Mouse (Mus musculus) stomach, embryonic 16.5 days (tissue): ENCODE data around the gene Actr3. TPM values are rescaled to one million over a fixed set of nuclear protein-coding genes. Genes with fewer than 3 reads are reported as not detected.

ENCODE experiments used
- ATAC-seq: fragments of 200-750 bp; cut with Nextera tagmentation; 2 replicates; pipeline ENCODE4 v1.8.0; 2017; ENCODE audit warnings: moderate number of reproducible peaks, moderate TSS enrichment; ENCODE audit not compliant: insufficient read depth, low FRiP score
- H3K27ac ChIP-seq: fragments of 300-500 bp; sonication (generic); 2 replicates; pipeline ENCODE4 v1.5.1; 2014; ENCODE audit warnings: low read length
- H3K27me3 ChIP-seq: fragments of 300-500 bp; sonication (generic); 2 replicates; pipeline ENCODE4 v1.6.1; 2014; ENCODE audit warnings: low read length, control low read depth, mixed read lengths; ENCODE audit not compliant: control insufficient read depth, insufficient read depth
- H3K36me3 ChIP-seq: fragments of 300-500 bp; sonication (generic); 2 replicates; pipeline ENCODE4 v1.6.1; 2014; ENCODE audit warnings: low read length; ENCODE audit not compliant: control insufficient read depth, insufficient read depth
- H3K4me1 ChIP-seq: fragments of 300-500 bp; sonication (generic); 2 replicates; pipeline ENCODE4 v1.6.1; 2014; ENCODE audit warnings: low read length, control low read depth, mixed read lengths; ENCODE audit not compliant: control insufficient read depth, insufficient read depth
- H3K4me2 ChIP-seq: fragments of 300-500 bp; sonication (generic); 2 replicates; pipeline ENCODE4 v1.6.1; 2014; ENCODE audit warnings: low read depth, low read length, mixed read lengths
- H3K4me3 ChIP-seq: fragments of 300-500 bp; sonication (generic); replicated peaks from 2 replicates; pipeline ENCODE4 v1.5.1; 2014; ENCODE audit warnings: mild to moderate bottlenecking, low read length
- H3K9ac ChIP-seq: fragments of 300-500 bp; sonication (generic); 2 replicates; pipeline ENCODE4 v1.6.1; 2014; ENCODE audit warnings: low read length
- H3K9me3 ChIP-seq: fragments of 300-500 bp; sonication (generic); replicated peaks from 2 replicates; pipeline ENCODE4 v1.6.1; 2016; ENCODE audit warnings: low read length, control low read depth; ENCODE audit not compliant: control insufficient read depth
- WGBS: fragments of 180-500 bp; shearing (Covaris S2); extraction: QIAGEN DNeasy Blood & Tissue Kit; methylation state at CpG from one replicate; pipeline ENCODE4 v1.1.7; 2014; 5-methylcytosine and 5-hydroxymethylcytosine counted together
- polyA plus RNA-seq: library from polyadenylated mRNA; unstranded; fragments of >200 nt; fragmentation: Nextera tagmentation; extraction: Ambion mirVana; gene quantifications from 2 replicates; pipeline ENCODE4 v1.2.1, GENCODE M21; 2015

The Actr3 gene
- polyA plus RNA-seq, 1 experiment from 2014 or later, result 356 TPM

DNA sequence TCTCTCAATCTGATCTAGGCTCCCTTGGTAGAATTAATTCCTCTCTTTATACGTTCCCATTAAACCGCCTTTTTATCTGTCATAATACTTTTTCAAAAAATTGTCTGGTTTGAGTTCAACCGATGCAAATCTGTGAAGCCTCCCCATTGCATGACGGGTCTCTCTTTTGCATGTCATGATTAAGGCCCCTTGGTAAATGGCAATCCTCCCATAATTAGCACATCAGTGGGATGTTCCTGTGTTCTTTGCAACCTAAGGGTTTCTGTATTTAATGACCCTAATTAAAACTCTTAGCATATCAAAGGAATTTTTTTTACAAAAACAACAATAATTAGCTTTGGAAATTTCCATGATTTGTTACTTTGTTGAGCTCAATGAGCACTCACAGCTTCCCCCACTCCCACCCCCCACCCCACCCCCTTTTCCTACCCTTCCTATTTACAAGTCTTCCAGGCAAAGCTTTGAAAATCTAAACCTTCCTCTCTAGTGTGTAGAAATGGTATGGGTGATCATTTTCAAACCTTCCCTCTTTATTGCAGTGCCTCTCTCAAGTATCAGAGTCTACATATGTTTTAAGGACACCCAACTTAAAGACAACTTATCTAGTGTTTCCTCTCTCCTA lies 84.0 kb downstream of the Actr3 start:
- H3K9me3 ChIP-seq, result 0 out of 2 replicates have a peak, but pooled peaks cover 5% of the 10 kb centered on the region
- 85% methylated on average over 4 of the region's 4 CpGs for WGBS
- H3K27me3 ChIP-seq, result no peaks in the 10 kb centered on the region
- no peak overlapping the region for H3K9ac ChIP-seq
- H3K36me3 ChIP-seq, result no peaks in the 10 kb centered on the region
- no peak for ATAC-seq
- no peak overlapping the region for H3K4me2 ChIP-seq
- H3K27ac ChIP-seq, result no peak overlapping the region
- H3K4me3 ChIP-seq, result no peak overlapping the region
- H3K4me1 ChIP-seq, result no peaks in the 10 kb centered on the region

DNA sequence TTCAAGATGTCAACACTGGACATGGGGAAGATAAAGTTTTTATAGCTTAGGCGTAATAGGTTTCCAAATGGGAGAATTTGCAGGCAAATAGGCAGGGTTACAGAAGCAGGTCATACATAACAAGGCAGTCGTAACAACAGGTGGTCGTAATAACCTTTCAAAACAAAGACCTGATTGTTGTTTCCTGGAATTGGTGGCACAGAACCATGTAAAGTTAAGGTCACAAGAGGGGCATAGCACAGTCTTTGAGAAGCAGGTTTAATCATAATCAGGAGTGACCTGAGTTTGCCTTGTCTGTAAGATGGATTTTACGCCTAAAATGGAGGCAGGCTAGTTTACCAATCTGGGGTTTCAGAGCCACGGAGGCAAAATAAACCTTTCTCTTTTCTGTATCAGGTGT lies 84.7 kb downstream of the Actr3 start:
- H3K27me3 ChIP-seq, result no peaks in the 10 kb centered on the region
- 0 out of 2 replicates have a peak, but pooled peaks cover 5% of the 10 kb centered on the region for H3K9me3 ChIP-seq
- H3K4me2 ChIP-seq, result no peak overlapping the region
- H3K9ac ChIP-seq, result no peak overlapping the region
- no peak overlapping the region for H3K4me3 ChIP-seq
- no peaks in the 10 kb centered on the region for H3K36me3 ChIP-seq
- no peak overlapping the region for H3K27ac ChIP-seq
- no peaks in the 10 kb centered on the region for H3K4me1 ChIP-seq
- ATAC-seq, result no peak
- 84% methylated on average over 5 of the region's 5 CpGs for WGBS

DNA sequence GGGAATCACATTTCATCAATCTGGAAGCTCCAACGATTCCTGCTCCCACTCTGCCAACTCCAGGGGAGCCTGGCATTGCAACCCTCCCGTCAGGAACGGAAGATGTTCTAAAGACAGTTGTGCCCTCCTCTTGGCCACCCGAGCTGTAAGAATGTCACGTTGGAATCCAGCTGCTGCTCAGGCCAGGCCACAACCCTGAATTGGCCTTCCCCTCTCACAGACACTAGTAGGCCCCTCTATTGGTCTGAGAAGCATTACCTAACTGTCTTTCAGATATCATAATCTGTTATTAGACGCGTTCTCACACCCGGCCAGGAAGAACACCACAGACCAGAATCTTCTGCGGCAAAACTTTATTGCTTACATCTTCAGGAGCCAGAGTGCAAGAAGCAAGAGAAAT lies 89.7 kb downstream of the Actr3 start:
- no peaks in the 10 kb centered on the region for H3K36me3 ChIP-seq
- no peak overlapping the region for H3K9ac ChIP-seq
- H3K4me2 ChIP-seq, result no peak overlapping the region
- ATAC-seq, result no peak
- 92% methylated on average over 9 of the region's 9 CpGs for WGBS
- H3K9me3 ChIP-seq, result 0 out of 2 replicates have a peak, but pooled peaks cover 5% of the 10 kb centered on the region
- H3K27ac ChIP-seq, result no peak overlapping the region
- H3K27me3 ChIP-seq, result no peaks in the 10 kb centered on the region
- no peaks in the 10 kb centered on the region for H3K4me1 ChIP-seq
- H3K4me3 ChIP-seq, result no peak overlapping the region

DNA sequence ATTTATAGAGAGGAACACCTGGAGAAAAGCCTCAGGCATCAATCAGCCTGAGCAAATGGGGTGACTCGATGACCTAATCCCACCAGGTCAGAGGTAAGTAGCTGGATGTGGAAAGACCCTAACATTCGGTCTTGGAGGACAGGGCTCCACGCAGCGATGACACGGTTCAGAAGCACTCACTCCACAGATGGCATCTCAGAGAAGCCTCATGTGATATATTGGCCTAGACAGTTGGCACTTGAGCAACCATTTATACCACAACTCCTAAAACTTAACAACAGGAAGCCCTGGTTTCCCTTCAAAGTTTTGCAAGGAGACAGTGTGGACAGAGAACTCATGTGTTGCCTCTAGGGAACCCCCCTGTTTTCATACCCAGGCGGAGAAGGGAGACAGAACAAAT lies 90.1 kb downstream of the Actr3 start:
- no peak for ATAC-seq
- 87% methylated on average over 6 of the region's 6 CpGs for WGBS
- Histone ChIP-seq H3K27ac (no peak overlapping the region), H3K27me3 (no peaks in the 10 kb centered on the region), H3K36me3 (no peaks in the 10 kb centered on the region), H3K4me2 (no peak overlapping the region), H3K9ac (no peak overlapping the region), H3K4me3 (no peak overlapping the region), H3K9me3 (0 out of 2 replicates have a peak, but pooled peaks cover 3% of the 10 kb centered on the region), H3K4me1 (no peaks in the 10 kb centered on the region)

DNA sequence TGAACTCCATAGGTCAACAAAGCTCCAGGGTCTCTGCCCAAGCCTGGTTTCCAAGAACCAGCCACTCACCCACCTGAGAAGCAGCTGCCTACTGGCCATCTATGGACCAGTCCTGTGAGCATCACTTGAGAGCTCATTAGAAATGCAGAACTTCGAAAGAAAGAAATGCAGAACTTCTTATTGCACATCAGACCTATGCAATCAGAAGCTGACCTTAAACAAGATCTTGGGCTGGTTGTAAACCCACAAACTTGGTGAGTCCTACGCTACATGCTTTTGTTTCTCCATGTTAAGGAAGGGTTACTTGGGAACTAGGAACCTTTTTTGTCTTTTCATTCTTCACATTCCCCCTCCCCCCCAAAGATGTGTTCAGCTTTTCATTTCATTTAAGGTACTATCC lies 92.4 kb downstream of the Actr3 start:
- Histone ChIP-seq H3K27ac (no peak overlapping the region), H3K36me3 (no peaks in the 10 kb centered on the region), H3K4me1 (no peaks in the 10 kb centered on the region), H3K9me3 (no peaks in the 10 kb centered on the region), H3K27me3 (no peaks in the 10 kb centered on the region), H3K4me2 (no peak overlapping the region), H3K9ac (no peak overlapping the region), H3K4me3 (no peak overlapping the region)
- ATAC-seq, result no peak
- 81% methylated on average over 2 of the region's 2 CpGs for WGBS

Other genes starting within 250 kb of the Actr3 start
- 69.2 and 71.5 TPM in 2 replicates for gene Slc35f5, start 124.9 kb upstream of the Actr3 start, polyA plus RNA-seq
- 7.9 and 11.8 TPM in 2 replicates for gene Gpr39, start 241.3 kb upstream of the Actr3 start, polyA plus RNA-seq